Mouse (Mus musculus) frontal cortex, postnatal 36 days (tissue): Measurements from ENCODE around the gene Scgb1a1.

ENCODE experiments used
- DNase-seq, 2 experiments: peaks; one replicate each; pipeline ENCODE4 v3.0.0; 2022; ENCODE audit warnings: low spot score in 2 of 2

Scgb1a1 gene

GRCm38 (mm10) chr19:9043123-9043522, 44.6 kb downstream of the Scgb1a1 start:
- DNase-seq = no peak

GRCm38 (mm10) chr19:9041074-9041473, 46.7 kb downstream of the Scgb1a1 start:
- no peak for DNase-seq

DNA sequence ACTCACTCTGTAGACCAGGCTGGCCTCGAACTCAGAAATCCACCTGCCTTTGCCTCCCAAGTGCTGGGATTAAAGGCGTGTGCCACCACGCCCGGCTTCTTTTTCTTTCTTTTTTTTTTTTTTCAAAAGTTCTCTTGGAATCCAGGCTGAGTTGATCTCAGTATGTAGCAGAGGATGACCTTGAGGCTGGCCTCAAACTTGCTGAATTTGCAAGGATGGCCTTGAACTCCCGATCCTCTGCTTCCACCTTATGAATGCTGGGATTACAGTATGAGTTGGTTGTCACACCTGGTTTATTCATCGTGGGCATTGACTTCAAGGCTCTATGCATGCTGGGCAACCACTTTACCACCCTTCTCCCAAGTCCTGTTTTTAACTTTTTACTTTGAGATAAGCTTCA, 47.1 kb downstream of the Scgb1a1 start:
- no peak for DNase-seq

DNA sequence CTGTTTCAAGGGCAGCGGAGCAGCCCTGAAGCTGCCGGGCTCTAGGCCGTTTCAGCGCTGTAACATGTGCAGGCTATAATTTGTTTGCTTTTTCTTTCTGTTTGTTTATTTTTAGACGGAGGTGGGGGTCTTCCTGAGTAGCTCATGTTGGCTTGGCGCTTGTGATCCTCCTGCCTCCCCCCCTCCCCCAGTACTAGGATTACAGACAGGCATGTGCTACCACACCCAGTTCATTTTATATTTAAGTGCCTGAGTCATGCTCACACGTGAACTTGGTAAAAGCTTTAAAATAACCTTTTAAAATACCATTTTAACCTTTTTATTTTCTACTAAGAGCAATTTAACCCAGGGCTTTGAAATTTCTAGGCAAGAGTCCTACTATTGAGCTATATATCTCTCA, 47.8 kb downstream of the Scgb1a1 start:
- DNase-seq = no peak

- DNase-seq = no peak
Measured at GRCm38 (mm10) chr19:9039266-9039665, 48.5 kb downstream of the Scgb1a1 start.

GRCm38 (mm10) chr19:9038136-9038535, 49.6 kb downstream of the Scgb1a1 start:
- no peak for DNase-seq

GRCm38 (mm10) chr19:9035101-9035500, 52.7 kb downstream of the Scgb1a1 start:
- DNase-seq = no peak

DNA sequence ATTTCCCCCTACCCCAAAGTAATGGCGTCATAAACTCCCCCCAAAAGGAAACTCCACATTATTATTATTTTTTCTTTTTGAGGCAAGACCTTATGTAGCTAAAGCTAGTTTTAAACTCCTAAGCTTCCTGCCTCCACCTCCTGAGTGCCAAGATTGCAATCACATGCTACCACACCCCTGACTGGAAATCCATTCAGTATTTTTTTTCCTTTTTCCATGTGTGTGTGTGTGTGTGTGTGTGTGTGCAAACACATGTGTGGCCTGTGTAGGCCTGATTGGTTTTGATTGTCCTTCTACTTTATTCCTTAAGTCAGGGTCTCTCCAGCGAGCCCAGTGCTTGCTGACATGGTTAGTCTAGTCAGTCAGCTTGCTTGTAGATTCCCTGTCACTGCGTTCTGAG, 53.3 kb downstream of the Scgb1a1 start:
- DNase-seq = no peak
